Mouse (Mus musculus): ENCODE measurements around the gene Zfp617. TPM values are rescaled to one million over a fixed set of nuclear protein-coding genes. Genes with fewer than 3 reads are reported as not detected.
A peak's percentile ranks its signal among the peaks of the same experiment; 100 is the strongest.
"Not testable (repeated sequence)": the region's sequence is repeated elsewhere in the genome, so short reads cannot be mapped to it uniquely, and the experiment has no call there.

The Zfp617 gene
- 0.19 TPM in 2 replicates for polyA plus RNA-seq (2012)

- no peaks in the 10 kb centered on the region for H3K9me3 ChIP-seq (ENCODE audit: control insufficient read depth, low read length)
- no peaks in the 10 kb centered on the region for H3K27me3 ChIP-seq (ENCODE audit: control insufficient read depth)
- no peak for TF ChIP-seq GATA1 (IDR thresholded peaks at IDR 0.05; ENCODE audit: low read length)
- no peak for TF ChIP-seq TAL1 (IDR thresholded peaks at IDR 0.05; ENCODE audit: low read length)
- no peaks in the 10 kb centered on the region for H3K36me3 ChIP-seq (ENCODE audit: control insufficient read depth)
- H3K4me1 ChIP-seq (ENCODE audit: control insufficient read depth): peaks cover 17% of the 10 kb centered on the region
- peak within 1 kb of the TSS; percentile 88 for H3K4me3 ChIP-seq (replicated peaks)
Observed at GRCm38 (mm10) chr8:71908309-71909261, at the start of gene Zfp617, which contains the start of gene Zfp882. Zfp617 (plus strand) TSS chr8:71908635. Zfp882 (plus strand) TSS chr8:71908608.

GRCm38 (mm10) chr8:71861551-71861950, 46.9 kb upstream of the Zfp617 start:
- H3K27me3 ChIP-seq (ENCODE audit: control insufficient read depth); H3K36me3 ChIP-seq (ENCODE audit: control insufficient read depth); H3K4me1 ChIP-seq (ENCODE audit: control insufficient read depth); H3K9me3 ChIP-seq (ENCODE audit: control insufficient read depth, low read length); H3K4me3 ChIP-seq (replicated peaks): not testable (repeated sequence)

- H3K36me3 ChIP-seq (ENCODE audit: control insufficient read depth); H3K27me3 ChIP-seq (ENCODE audit: control insufficient read depth); H3K9me3 ChIP-seq (ENCODE audit: control insufficient read depth, low read length); H3K4me3 ChIP-seq (replicated peaks); H3K4me1 ChIP-seq (ENCODE audit: control insufficient read depth): not testable (repeated sequence)
Observed at GRCm38 (mm10) chr8:71862038-71862437, 46.4 kb upstream of the Zfp617 start.

GRCm38 (mm10) chr8:71881618-71882274, 26.7 kb upstream of the Zfp617 start, which contains the start of gene Zfp709:
Zfp709 (plus strand) TSS chr8:71882019.
- no peaks in the 10 kb centered on the region for H3K27me3 ChIP-seq (ENCODE audit: control insufficient read depth)
- peaks cover 4% of the 10 kb centered on the region; the same call in 1 of the 2 replicates for H3K9me3 ChIP-seq (ENCODE audit: control insufficient read depth, low read length)
- TF ChIP-seq GATA1 (IDR thresholded peaks at IDR 0.05; ENCODE audit: low read length) (no peak), TAL1 (IDR thresholded peaks at IDR 0.05; ENCODE audit: low read length) (no peak)
- peaks cover 9% of the 10 kb centered on the region for H3K36me3 ChIP-seq (ENCODE audit: control insufficient read depth)
- H3K4me3 ChIP-seq (replicated peaks): peak within 1 kb of the TSS; percentile 79
- peaks cover 14% of the 10 kb centered on the region for H3K4me1 ChIP-seq (ENCODE audit: control insufficient read depth)

GRCm38 (mm10) chr8:71900666-71901065, 7.8 kb upstream of the Zfp617 start:
- not testable (repeated sequence) for H3K27me3 ChIP-seq (ENCODE audit: control insufficient read depth); H3K4me1 ChIP-seq (ENCODE audit: control insufficient read depth); H3K36me3 ChIP-seq (ENCODE audit: control insufficient read depth); H3K9me3 ChIP-seq (ENCODE audit: control insufficient read depth, low read length); H3K4me3 ChIP-seq (replicated peaks)

GRCm38 (mm10) chr8:71903084-71903483, 5.4 kb upstream of the Zfp617 start:
- not testable (repeated sequence) for H3K4me3 ChIP-seq (replicated peaks); H3K4me1 ChIP-seq (ENCODE audit: control insufficient read depth); H3K36me3 ChIP-seq (ENCODE audit: control insufficient read depth); H3K27me3 ChIP-seq (ENCODE audit: control insufficient read depth); H3K9me3 ChIP-seq (ENCODE audit: control insufficient read depth, low read length)

- H3K27me3 ChIP-seq (ENCODE audit: control insufficient read depth): no peaks in the 10 kb centered on the region
- H3K36me3 ChIP-seq (ENCODE audit: control insufficient read depth): no peaks in the 10 kb centered on the region
- H3K4me1 ChIP-seq (ENCODE audit: control insufficient read depth): peaks cover 17% of the 10 kb centered on the region
- TF ChIP-seq GATA1 (IDR thresholded peaks at IDR 0.05; ENCODE audit: low read length) (no peak), TAL1 (IDR thresholded peaks at IDR 0.05; ENCODE audit: low read length) (no peak)
- H3K9me3 ChIP-seq (ENCODE audit: control insufficient read depth, low read length): no peaks in the 10 kb centered on the region
- no peak overlapping the region for H3K4me3 ChIP-seq (replicated peaks)
Observed at GRCm38 (mm10) chr8:71906809-71907208, 1.6 kb upstream of the Zfp617 start.

- TF ChIP-seq GATA1 (IDR thresholded peaks at IDR 0.05; ENCODE audit: low read length): no peak
- TF ChIP-seq TAL1 (IDR thresholded peaks at IDR 0.05; ENCODE audit: low read length): no peak
- H3K9me3 ChIP-seq (ENCODE audit: control insufficient read depth, low read length): no peaks in the 10 kb centered on the region
- no peaks in the 10 kb centered on the region for H3K36me3 ChIP-seq (ENCODE audit: control insufficient read depth)
- H3K4me1 ChIP-seq (ENCODE audit: control insufficient read depth): peaks cover 17% of the 10 kb centered on the region
- peak overlapping the region; percentile 88 for H3K4me3 ChIP-seq (replicated peaks)
- no peaks in the 10 kb centered on the region for H3K27me3 ChIP-seq (ENCODE audit: control insufficient read depth)
Observed at GRCm38 (mm10) chr8:71907798-71908257, 607 bp upstream of the Zfp617 start.

GRCm38 (mm10) chr8:71912286-71912685, 3.9 kb downstream of the Zfp617 start:
- Histone ChIP-seq H3K4me1 (ENCODE audit: control insufficient read depth) (peaks cover 17% of the 10 kb centered on the region), H3K9me3 (ENCODE audit: control insufficient read depth, low read length) (no peaks in the 10 kb centered on the region), H3K4me3 (replicated peaks) (no peak overlapping the region), H3K36me3 (ENCODE audit: control insufficient read depth) (peaks cover 10% of the 10 kb centered on the region), H3K27me3 (ENCODE audit: control insufficient read depth) (no peaks in the 10 kb centered on the region)
- TF ChIP-seq TAL1 (IDR thresholded peaks at IDR 0.05; ENCODE audit: low read length) (no peak), GATA1 (IDR thresholded peaks at IDR 0.05; ENCODE audit: low read length) (no peak)

Measured in erythroblast, embryonic 14.5 days (primary cell).